Mouse (Mus musculus) embryonic facial prominence, embryonic 10.5 days (tissue): ENCODE data around the gene Gm27027. TPM values are rescaled to one million over a fixed set of nuclear protein-coding genes. Genes with fewer than 3 reads are reported as not detected.

ENCODE experiments used
- polyA plus RNA-seq: library from polyadenylated mRNA; unstranded; fragments of >200 nt; fragmentation: Nextera tagmentation; extraction: Ambion mirVana; gene quantifications from 2 replicates; pipeline ENCODE4 v1.2.1, GENCODE M21; 2016

Gene Gm27027
- polyA plus RNA-seq, 1 experiment from 2014 or later, result not detected

Other genes starting within 250 kb of the Gm27027 start
- 73.6 and 76.0 TPM in 2 replicates for gene Ext2, start 173.8 kb downstream of the Gm27027 start, polyA plus RNA-seq
- 10.9 and 11.2 TPM in 2 replicates for gene Accs, start 146.4 kb downstream of the Gm27027 start, polyA plus RNA-seq
- 0.14 and 0.34 TPM in 2 replicates for gene Accsl, start 127.2 kb downstream of the Gm27027 start, polyA plus RNA-seq
- gene Gm13889, start 39.2 kb downstream of the Gm27027 start, polyA plus RNA-seq, result 1.9 and 2.4 TPM in 2 replicates
- 55.5 and 57.0 TPM in 2 replicates for gene Alkbh3, start 14.5 kb upstream of the Gm27027 start, polyA plus RNA-seq
- gene Hsd17b12, start 161.6 kb upstream of the Gm27027 start, polyA plus RNA-seq, result 130 and 135 TPM in 2 replicates